Mouse (Mus musculus) erythroblast, embryonic 14.5 days (primary cell): Measurements from ENCODE around the gene Fam186b.

Experiments
- GATA1 ChIP-seq: IDR thresholded peaks from 2 replicates; pipeline ENCODE4 v1.6.1; 2012; ENCODE audit warnings: low read length, inconsistent platforms, mixed read lengths
- TAL1 ChIP-seq: IDR thresholded peaks from 3 replicates; pipeline ENCODE4 v1.6.1; 2012; ENCODE audit warnings: low read length, inconsistent platforms, mixed read lengths

- no peak for TF ChIP-seq GATA1
- TF ChIP-seq TAL1: no peak
These were observed 70.4 kb downstream of the Fam186b start for GRCm38 (mm10) chr15:99225081-99225810.
